Mouse (Mus musculus) megakaryocyte progenitor cell, adult 5-6 weeks (primary cell): ENCODE data around the gene Ccdc83. TPM values are rescaled to one million over a fixed set of nuclear protein-coding genes. Genes with fewer than 3 reads are reported as not detected.

Experiments
- total RNA-seq, 2 experiments: library from RNA; stranded (forward) in 1 of 2; stranded (reverse) in 1 of 2; fragments of 157-497, 149-512 nt in 1 of 2; fragments of 200-1000 nt in 1 of 2; gene quantifications; 2 replicates each; pipeline versions ENCODE4 v1.2.3 to v1.2.4; 2015 to 2017

Ccdc83 gene
- total RNA-seq, 2 experiments from 2014 or later = not detected

Other genes starting within 250 kb of the Ccdc83 start
- gene Picalm, start 135.6 kb downstream of the Ccdc83 start, total RNA-seq (2015) = 101 and 140 TPM in 2 replicates
- 97.1 and 131 TPM in 2 replicates for gene Picalm, start 135.6 kb downstream of the Ccdc83 start, total RNA-seq (2017)
- gene Sytl2, start 36.5 kb upstream of the Ccdc83 start, total RNA-seq (2015) = 0.10 TPM in 1 of 2 replicates, not detected in the other
- 0.17 and 1.0 TPM in 2 replicates for gene Sytl2, start 36.5 kb upstream of the Ccdc83 start, total RNA-seq (2017)
- not detected in 2 replicates for gene Ccdc89, start 160.8 kb upstream of the Ccdc83 start, total RNA-seq (2015)
- gene Ccdc89, start 160.8 kb upstream of the Ccdc83 start, total RNA-seq (2017) = 0.54 and 0.58 TPM in 2 replicates
- gene Crebzf, start 177.0 kb upstream of the Ccdc83 start, total RNA-seq (2015) = 104 and 106 TPM in 2 replicates
- gene Crebzf, start 177.0 kb upstream of the Ccdc83 start, total RNA-seq (2017) = 55.0 and 76.4 TPM in 2 replicates
- 68.0 and 68.4 TPM in 2 replicates for gene Tmem126a, start 191.5 kb upstream of the Ccdc83 start, total RNA-seq (2015)
- 28.2 and 42.1 TPM in 2 replicates for gene Tmem126a, start 191.5 kb upstream of the Ccdc83 start, total RNA-seq (2017)
- gene Tmem126b, start 210.2 kb upstream of the Ccdc83 start, total RNA-seq (2015) = 9.3 and 12.1 TPM in 2 replicates
- gene Tmem126b, start 210.2 kb upstream of the Ccdc83 start, total RNA-seq (2017) = 11.3 and 12.8 TPM in 2 replicates
- 0.54 and 1.1 TPM in 2 replicates for gene Dlg2, start 210.9 kb upstream of the Ccdc83 start, total RNA-seq (2015)
- gene Dlg2, start 210.9 kb upstream of the Ccdc83 start, total RNA-seq (2017) = 0.25 and 2.1 TPM in 2 replicates